Mouse (Mus musculus): Measurements from ENCODE around the gene Fbxo6. TPM values are rescaled to one million over a fixed set of nuclear protein-coding genes. Genes with fewer than 3 reads are reported as not detected.
A peak's percentile ranks its signal among the peaks of the same experiment; 100 is the strongest.

The Fbxo6 gene
- polyA plus RNA-seq, 1 experiment from 2014 or later, result 30.1 TPM

- DNase-seq (no peak), ATAC-seq (no peak)
- no peak for TF ChIP-seq EP300 (IDR thresholded peaks at IDR 0.05; ENCODE audit: low read depth)
- TF ChIP-seq CTCF (IDR thresholded peaks at IDR 0.05; ENCODE audit: low read depth), result no peak
- WGBS (ENCODE audit: insufficient replicate concordance), result under 1% methylated on average over 16 of the region's 16 CpGs
- Histone ChIP-seq H3K4me2 (ENCODE audit: low read depth, low read length) (no peak overlapping the region; the same call in 1 of the 2 replicates), H3K4me3 (ENCODE audit: low read depth, low read length) (no peak overlapping the region), H3K9ac (replicated peaks) (no peak overlapping the region), H3K36me3 (replicated peaks; ENCODE audit: insufficient read depth, low read length) (no peaks in the 10 kb centered on the region), H3K27ac (ENCODE audit: low read depth) (no peak overlapping the region), H3K4me1 (ENCODE audit: insufficient read depth) (peaks cover 11% of the 10 kb centered on the region), H3K27me3 (ENCODE audit: insufficient read depth, low read length) (peaks cover 74% of the 10 kb centered on the region), H3K9me3 (ENCODE audit: low read length) (no peaks in the 10 kb centered on the region)
Observed at GRCm38 (mm10) chr4:148164461-148164860, 12.5 kb upstream of the Fbxo6 start.

- WGBS (ENCODE audit: insufficient replicate concordance), result 0% methylated on average over 28 of the region's 29 CpGs
- peak; percentile 18; the same call in 1 of the 2 replicates for ATAC-seq
- no peaks in the 10 kb centered on the region for H3K36me3 ChIP-seq (replicated peaks; ENCODE audit: insufficient read depth, low read length)
- no peaks in the 10 kb centered on the region for H3K9me3 ChIP-seq (ENCODE audit: low read length)
- peak; percentile 77 for DNase-seq
- peak overlapping the region; percentile 50 for H3K4me2 ChIP-seq (ENCODE audit: low read depth, low read length)
- TF ChIP-seq CTCF (IDR thresholded peaks at IDR 0.05; ENCODE audit: low read depth) (peak; percentile 83), EP300 (IDR thresholded peaks at IDR 0.05; ENCODE audit: low read depth) (no peak)
- H3K27me3 ChIP-seq (ENCODE audit: insufficient read depth, low read length), result peaks cover 76% of the 10 kb centered on the region
- H3K4me3 ChIP-seq (ENCODE audit: low read depth, low read length), result 0 out of 2 replicates have a peak overlapping the region, but pooled peaks have one; percentile 17
- no peak overlapping the region for H3K9ac ChIP-seq (replicated peaks)
- H3K4me1 ChIP-seq (ENCODE audit: insufficient read depth), result peaks cover 15% of the 10 kb centered on the region
- H3K27ac ChIP-seq (ENCODE audit: low read depth), result no peak overlapping the region
Observed at GRCm38 (mm10) chr4:148164002-148164439, 12.1 kb upstream of the Fbxo6 start.

- H3K27me3 ChIP-seq (ENCODE audit: insufficient read depth, low read length), result peaks cover 65% of the 10 kb centered on the region
- H3K27ac ChIP-seq (ENCODE audit: low read depth), result peak within 1 kb of the TSS; percentile 44; the same call in 1 of the 2 replicates
- ATAC-seq, result peak; percentile 20
- peaks cover 18% of the 10 kb centered on the region for H3K4me1 ChIP-seq (ENCODE audit: insufficient read depth)
- TF ChIP-seq EP300 (IDR thresholded peaks at IDR 0.05; ENCODE audit: low read depth), result no peak
- no peak for TF ChIP-seq CTCF (IDR thresholded peaks at IDR 0.05; ENCODE audit: low read depth)
- no peaks in the 10 kb centered on the region for H3K36me3 ChIP-seq (replicated peaks; ENCODE audit: insufficient read depth, low read length)
- H3K9me3 ChIP-seq (ENCODE audit: low read length), result no peaks in the 10 kb centered on the region
- WGBS (ENCODE audit: insufficient replicate concordance), result 1% methylated on average over 42 of the region's 43 CpGs
- no peak for DNase-seq
- H3K4me3 ChIP-seq (ENCODE audit: low read depth, low read length), result peak within 1 kb of the TSS; percentile 59
- H3K4me2 ChIP-seq (ENCODE audit: low read depth, low read length), result peak within 1 kb of the TSS; percentile 98
- H3K9ac ChIP-seq (replicated peaks), result peak within 1 kb of the TSS; percentile 71
Observed at GRCm38 (mm10) chr4:148160436-148161390, 8.8 kb upstream of the Fbxo6 start, which contains the start of the genes Fbxo44 and Fbxo2. Gene Fbxo44 (minus strand): TSS chr4:148160482. Gene Fbxo2 (plus strand): TSS chr4:148160621.

GRCm38 (mm10) chr4:148159544-148160435 lies 7.8 kb upstream of the Fbxo6 start:
- ATAC-seq, result peak; percentile 93
- Histone ChIP-seq H3K4me1 (ENCODE audit: insufficient read depth) (peaks cover 18% of the 10 kb centered on the region), H3K27me3 (ENCODE audit: insufficient read depth, low read length) (peaks cover 56% of the 10 kb centered on the region), H3K4me2 (ENCODE audit: low read depth, low read length) (peak overlapping the region; percentile 98), H3K9me3 (ENCODE audit: low read length) (no peaks in the 10 kb centered on the region), H3K9ac (replicated peaks) (peak overlapping the region; percentile 71), H3K27ac (ENCODE audit: low read depth) (peak overlapping the region; percentile 44; the same call in 1 of the 2 replicates), H3K36me3 (replicated peaks; ENCODE audit: insufficient read depth, low read length) (no peaks in the 10 kb centered on the region), H3K4me3 (ENCODE audit: low read depth, low read length) (peak overlapping the region; percentile 59)
- peak; percentile 93 for DNase-seq
- under 1% methylated on average over 50 of the region's 55 CpGs for WGBS (ENCODE audit: insufficient replicate concordance)
- TF ChIP-seq CTCF (IDR thresholded peaks at IDR 0.05; ENCODE audit: low read depth) (peak; percentile 41), EP300 (IDR thresholded peaks at IDR 0.05; ENCODE audit: low read depth) (no peak)

GRCm38 (mm10) chr4:148158436-148159348 lies 6.8 kb upstream of the Fbxo6 start:
- Histone ChIP-seq H3K9ac (replicated peaks) (peak overlapping the region; percentile 71), H3K27me3 (ENCODE audit: insufficient read depth, low read length) (peaks cover 45% of the 10 kb centered on the region)
- no peak for DNase-seq

More at GRCm38 (mm10) chr4:148158436-148159348, 6.8 kb upstream of the Fbxo6 start:
- peaks cover 16% of the 10 kb centered on the region for H3K4me1 ChIP-seq (ENCODE audit: insufficient read depth)
- TF ChIP-seq EP300 (IDR thresholded peaks at IDR 0.05; ENCODE audit: low read depth) (no peak), CTCF (IDR thresholded peaks at IDR 0.05; ENCODE audit: low read depth) (no peak)
- ATAC-seq, result no peak
- H3K9me3 ChIP-seq (ENCODE audit: low read length), result no peaks in the 10 kb centered on the region
- peak overlapping the region; percentile 59 for H3K4me3 ChIP-seq (ENCODE audit: low read depth, low read length)
- no peaks in the 10 kb centered on the region for H3K36me3 ChIP-seq (replicated peaks; ENCODE audit: insufficient read depth, low read length)
- H3K27ac ChIP-seq (ENCODE audit: low read depth), result no peak overlapping the region
- 45% methylated on average over 27 of the region's 27 CpGs for WGBS (ENCODE audit: insufficient replicate concordance)
- H3K4me2 ChIP-seq (ENCODE audit: low read depth, low read length), result peak overlapping the region; percentile 98
